Mouse (Mus musculus) liver, adult 2 months (tissue): ENCODE results near the gene Atp6v1c2. TPM values are rescaled to one million over a fixed set of nuclear protein-coding genes. Genes with fewer than 3 reads are reported as not detected.

Experiments
- DNase-seq: peaks from one replicate; pipeline ENCODE4 v3.0.0-alpha.2; 2011; ENCODE audit warnings: low read depth, low spot score; ENCODE audit errors: extremely low read depth
- H3K27ac ChIP-seq: fragments of 200-500 bp; replicated peaks from 2 replicates; pipeline ENCODE4 v1.5.1; 2012; ENCODE audit warnings: low read depth, mild to moderate bottlenecking, control low read depth, inconsistent platforms, low read length; ENCODE audit not compliant: insufficient read depth
- H3K27me3 ChIP-seq: fragments of 200-500 bp; 2 replicates; pipeline ENCODE4 v1.6.1; 2012; ENCODE audit warnings: mild to moderate bottlenecking, moderate library complexity, low read length, inconsistent platforms; ENCODE audit not compliant: control insufficient read depth, insufficient read depth
- H3K36me3 ChIP-seq: fragments of 200-500 bp; 2 replicates; pipeline ENCODE4 v1.6.1; 2012; ENCODE audit warnings: low read length, inconsistent platforms; ENCODE audit not compliant: control insufficient read depth, insufficient read depth
- H3K4me1 ChIP-seq: fragments of 200-500 bp; 2 replicates; pipeline ENCODE4 v1.6.1; 2011; ENCODE audit warnings: low read length; ENCODE audit not compliant: control insufficient read depth, insufficient read depth
- H3K4me3 ChIP-seq: fragments of 200-500 bp; 2 replicates; pipeline ENCODE4 v1.5.1; 2011; ENCODE audit warnings: low read depth, mild to moderate bottlenecking, control low read depth, low read length, moderate library complexity; ENCODE audit not compliant: insufficient read depth
- H3K79me2 ChIP-seq: fragments of 200-500 bp; 2 replicates; pipeline ENCODE4 v1.6.1; 2012; ENCODE audit warnings: inconsistent platforms, mild to moderate bottlenecking, low read length, moderate library complexity; ENCODE audit not compliant: control insufficient read depth, insufficient read depth
- H3K9ac ChIP-seq: fragments of 200-500 bp; 2 replicates; pipeline ENCODE4 v1.6.1; 2012; ENCODE audit warnings: low read depth, mild to moderate bottlenecking, control low read depth, inconsistent platforms, low read length
- CTCF ChIP-seq: fragments of 200-500 bp; IDR thresholded peaks from 2 replicates; pipeline ENCODE4 v1.5.1; 2011; ENCODE audit warnings: low read depth, low read length, control low read depth
- POLR2A ChIP-seq: fragments of 200-500 bp; IDR thresholded peaks from 2 replicates; pipeline ENCODE4 v1.6.1; 2011; ENCODE audit warnings: low read length, control low read depth; ENCODE audit not compliant: insufficient read depth; ENCODE audit errors: extremely low read depth
- WGBS: fragments of 180-500 bp; shearing (Covaris S2); methylation state at CpG from one replicate; pipeline ENCODE4 v1.1.7; 2018; 5-methylcytosine and 5-hydroxymethylcytosine counted together
- polyA plus RNA-seq: library from polyadenylated mRNA; depleted of rRNA; stranded (reverse); fragments of >200 nt; gene quantifications from 2 replicates; pipeline ENCODE4 v1.2.3, GENCODE M21; 2012
- total RNA-seq: library from RNA; depleted of rRNA; stranded (reverse); fragments of >200 nt; gene quantifications from 2 replicates; pipeline ENCODE4 v1.2.3, GENCODE M21; 2014

The Atp6v1c2 gene
- total and polyA plus RNA-seq, 2 experiments, result not detected

- H3K4me1 ChIP-seq, result no peaks in the 10 kb centered on the region
- no peak for DNase-seq
- 98% methylated on average over 7 of the region's 7 CpGs for WGBS
- H3K79me2 ChIP-seq, result no peaks in the 10 kb centered on the region
- H3K36me3 ChIP-seq, result peaks cover 36% of the 10 kb centered on the region
- no peak overlapping the region for H3K9ac ChIP-seq
- H3K27ac ChIP-seq, result no peak overlapping the region
- TF ChIP-seq POLR2A (no peak), CTCF (no peak)
- no peak overlapping the region for H3K4me3 ChIP-seq
- H3K27me3 ChIP-seq, result no peaks in the 10 kb centered on the region
These were observed 40.6 kb upstream of the Atp6v1c2 start for GRCm38 (mm10) chr12:17369551-17370325.

GRCm38 (mm10) chr12:17369111-17369510 lies 40.0 kb upstream of the Atp6v1c2 start:
- Histone ChIP-seq H3K27me3 (no peaks in the 10 kb centered on the region), H3K4me3 (no peak overlapping the region), H3K4me1 (no peaks in the 10 kb centered on the region), H3K36me3 (peaks cover 35% of the 10 kb centered on the region), H3K9ac (no peak overlapping the region), H3K79me2 (no peaks in the 10 kb centered on the region), H3K27ac (no peak overlapping the region)
- 97% methylated on average over 3 of the region's 3 CpGs for WGBS
- DNase-seq, result no peak
- TF ChIP-seq POLR2A (no peak), CTCF (no peak)

- TF ChIP-seq CTCF (peak; percentile 89), POLR2A (no peak)
- 65% methylated on average over 5 of the region's 5 CpGs for WGBS
- Histone ChIP-seq H3K4me1 (no peaks in the 10 kb centered on the region), H3K27ac (no peak overlapping the region), H3K9ac (no peak overlapping the region), H3K4me3 (no peak overlapping the region), H3K79me2 (no peaks in the 10 kb centered on the region), H3K36me3 (peaks cover 39% of the 10 kb centered on the region), H3K27me3 (no peaks in the 10 kb centered on the region)
- no peak for DNase-seq
These were observed 37.8 kb upstream of the Atp6v1c2 start for GRCm38 (mm10) chr12:17366981-17367380.

GRCm38 (mm10) chr12:17362316-17362715 lies 33.2 kb upstream of the Atp6v1c2 start:
- TF ChIP-seq CTCF (no peak), POLR2A (no peak)
- no peaks in the 10 kb centered on the region; the same call in 1 of the 2 replicates for H3K4me1 ChIP-seq
- no peaks in the 10 kb centered on the region for H3K27me3 ChIP-seq
- peaks cover 46% of the 10 kb centered on the region for H3K36me3 ChIP-seq
- H3K9ac ChIP-seq, result no peak overlapping the region
- 82% methylated on average over 5 of the region's 5 CpGs for WGBS
- H3K4me3 ChIP-seq, result no peak overlapping the region
- no peak overlapping the region for H3K27ac ChIP-seq
- no peaks in the 10 kb centered on the region for H3K79me2 ChIP-seq
- DNase-seq, result no peak

GRCm38 (mm10) chr12:17360650-17361049 lies 31.5 kb upstream of the Atp6v1c2 start:
- Histone ChIP-seq H3K4me3 (no peak overlapping the region), H3K79me2 (no peaks in the 10 kb centered on the region), H3K4me1 (no peaks in the 10 kb centered on the region; the same call in 1 of the 2 replicates), H3K36me3 (peaks cover 47% of the 10 kb centered on the region), H3K27me3 (no peaks in the 10 kb centered on the region), H3K27ac (no peak overlapping the region), H3K9ac (no peak overlapping the region)
- no peak for TF ChIP-seq POLR2A
- TF ChIP-seq CTCF, result no peak
- DNase-seq, result no peak
- 93% methylated on average over 4 of the region's 4 CpGs for WGBS

- TF ChIP-seq CTCF (no peak), POLR2A (no peak)
- H3K27ac ChIP-seq, result no peak overlapping the region
- no peak for DNase-seq
- no peaks in the 10 kb centered on the region; the same call in 1 of the 2 replicates for H3K4me1 ChIP-seq
- H3K79me2 ChIP-seq, result no peaks in the 10 kb centered on the region
- H3K27me3 ChIP-seq, result no peaks in the 10 kb centered on the region
- 92% methylated on average over 9 of the region's 9 CpGs for WGBS
- H3K4me3 ChIP-seq, result no peak overlapping the region
- peaks cover 47% of the 10 kb centered on the region for H3K36me3 ChIP-seq
- no peak overlapping the region for H3K9ac ChIP-seq
These were observed 30.9 kb upstream of the Atp6v1c2 start for GRCm38 (mm10) chr12:17360104-17360503.
